Mouse (Mus musculus) urinary bladder, postnatal 14 days (tissue): ENCODE measurements around the gene Mdm2.
"Not testable (repeated sequence)": the region's sequence is repeated elsewhere in the genome, so short reads cannot be mapped to it uniquely, and the experiment has no call there.

Experiments
- DNase-seq: peaks from one replicate; pipeline ENCODE4 v3.0.0; 2021; ENCODE audit warnings: low spot score

Gene Mdm2

GRCm38 (mm10) chr10:117732184-117732583, 21.6 kb upstream of the Mdm2 start:
- DNase-seq = no peak

GRCm38 (mm10) chr10:117731244-117732101, 20.9 kb upstream of the Mdm2 start:
- peak; percentile 69 for DNase-seq

- no peak for DNase-seq
Measured at GRCm38 (mm10) chr10:117730637-117731203, 20.2 kb upstream of the Mdm2 start.

- DNase-seq = no peak
Measured at GRCm38 (mm10) chr10:117730140-117730539, 19.6 kb upstream of the Mdm2 start.

DNA sequence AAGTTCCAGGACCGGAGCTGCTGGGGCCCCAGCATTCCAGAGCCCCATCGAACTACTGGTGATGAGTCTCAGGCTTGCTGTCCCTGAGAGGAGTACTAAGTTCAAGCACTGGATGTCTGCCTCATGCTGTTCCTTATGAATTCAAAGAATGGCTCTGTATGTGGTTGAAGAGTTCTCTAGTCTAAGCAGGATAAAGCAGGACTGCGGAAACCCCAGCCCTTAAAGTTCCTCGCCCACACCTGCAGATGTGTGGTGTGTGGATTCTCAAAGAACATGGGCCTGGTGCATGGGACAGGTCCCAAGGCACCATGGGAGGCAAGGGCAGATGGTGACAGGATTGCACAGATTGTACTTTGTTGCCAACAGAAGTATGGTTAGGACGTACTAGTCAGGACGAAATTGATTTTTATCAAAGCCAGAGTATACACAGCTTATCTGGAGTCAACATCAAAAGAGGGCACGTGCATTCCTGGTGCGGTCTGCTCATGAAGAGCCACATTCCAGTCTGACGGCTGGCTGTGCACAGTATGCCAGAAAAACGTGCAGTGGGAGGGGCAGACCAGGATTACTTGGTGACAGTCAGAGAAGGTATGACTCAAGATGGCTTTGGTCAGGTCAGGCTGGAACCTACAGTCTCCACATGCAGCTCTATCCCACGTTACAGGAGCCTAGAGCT, 18.7 kb upstream of the Mdm2 start:
- DNase-seq = peak; percentile 80

- DNase-seq = no peak
Measured at GRCm38 (mm10) chr10:117728574-117728973, 18.0 kb upstream of the Mdm2 start.

- no peak for DNase-seq
Measured at GRCm38 (mm10) chr10:117727518-117728110, 17.1 kb upstream of the Mdm2 start.

- DNase-seq = no peak
Measured at GRCm38 (mm10) chr10:117726888-117727385, 16.4 kb upstream of the Mdm2 start.

DNA sequence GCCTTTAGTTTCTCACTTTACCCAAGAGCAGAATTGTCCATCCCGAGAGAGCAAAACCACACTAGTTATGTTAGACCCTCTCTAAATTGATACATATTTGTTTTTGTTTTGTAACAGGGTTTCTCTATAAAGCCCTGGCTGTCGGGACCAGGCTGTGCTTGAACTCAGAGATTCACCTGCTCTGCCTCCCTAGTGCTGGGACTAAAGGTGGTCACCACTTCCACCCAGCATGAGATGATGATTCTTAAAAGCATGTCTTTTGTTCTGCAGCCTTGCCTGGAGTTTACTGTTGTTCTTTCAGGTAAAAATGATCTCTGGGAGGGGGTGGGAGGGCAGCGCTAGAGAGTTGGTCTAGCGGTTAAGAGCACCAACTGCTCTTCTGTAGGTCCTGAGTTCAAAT, 15.8 kb upstream of the Mdm2 start:
- DNase-seq = no peak

DNA sequence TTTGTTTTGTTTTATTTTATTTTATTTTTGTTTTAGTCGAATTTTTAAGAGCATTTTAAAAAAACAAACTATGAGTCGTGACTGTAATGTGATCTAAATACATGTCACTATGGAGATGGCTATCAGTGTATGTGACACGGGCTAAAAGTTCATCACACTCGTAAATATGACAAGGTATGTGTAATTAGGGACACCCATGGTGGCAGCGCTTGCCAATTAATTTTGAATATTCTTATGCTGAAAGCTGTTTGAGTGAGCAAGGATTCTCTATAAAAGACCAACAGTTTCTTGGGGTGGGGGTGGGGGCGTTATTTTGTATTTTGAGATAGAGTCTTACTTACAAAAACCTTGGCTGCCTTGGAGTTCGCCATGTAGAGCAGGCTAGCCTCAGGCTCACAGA, 15.1 kb upstream of the Mdm2 start:
- DNase-seq = no peak

DNA sequence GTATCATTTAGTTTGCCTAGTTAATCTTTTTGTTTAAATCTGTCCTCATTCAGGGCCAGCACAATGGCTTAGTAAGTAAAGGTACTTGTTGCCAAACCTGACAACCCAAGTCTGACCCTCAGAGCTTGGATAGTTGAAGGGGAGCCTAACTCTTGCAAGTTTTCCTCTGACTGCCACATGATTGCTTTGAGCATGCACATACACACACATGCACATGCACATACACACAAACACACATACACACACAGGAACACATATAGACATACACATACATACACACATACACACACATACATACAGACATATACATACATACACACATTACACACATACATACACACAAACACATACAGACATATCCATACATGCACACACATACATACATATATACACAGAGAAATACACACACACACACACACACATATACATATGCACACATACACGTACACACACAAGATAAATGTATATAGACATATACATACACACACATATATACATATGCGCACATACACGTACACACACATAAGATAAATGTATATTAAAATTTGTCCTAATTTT, 14.3 kb upstream of the Mdm2 start:
- DNase-seq = no peak

DNA sequence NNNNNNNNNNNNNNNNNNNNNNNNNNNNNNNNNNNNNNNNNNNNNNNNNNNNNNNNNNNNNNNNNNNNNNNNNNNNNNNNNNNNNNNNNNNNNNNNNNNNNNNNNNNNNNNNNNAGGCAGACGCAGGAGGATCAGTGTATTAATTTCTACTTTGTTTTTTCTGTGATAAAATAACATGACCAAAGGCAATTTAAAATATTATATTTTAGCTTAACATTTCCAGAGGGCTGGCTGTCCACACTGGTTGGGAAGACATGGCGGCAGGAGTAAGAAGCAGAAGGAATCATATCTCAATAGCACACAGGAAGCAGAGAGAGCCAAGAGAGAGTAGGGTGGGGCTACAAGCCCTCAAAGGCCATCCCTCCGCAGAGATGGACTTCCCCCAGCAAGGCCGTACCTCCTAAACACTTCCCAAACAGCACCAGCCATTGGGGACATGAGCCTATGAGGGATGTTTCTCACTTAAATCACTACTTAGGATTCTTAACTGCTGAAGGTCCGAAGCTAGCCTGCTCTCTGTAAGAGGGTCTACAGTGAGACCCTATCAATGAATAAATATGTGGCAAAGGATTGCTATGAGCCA, 13.7 kb upstream of the Mdm2 start:
- DNase-seq = no peak

DNA sequence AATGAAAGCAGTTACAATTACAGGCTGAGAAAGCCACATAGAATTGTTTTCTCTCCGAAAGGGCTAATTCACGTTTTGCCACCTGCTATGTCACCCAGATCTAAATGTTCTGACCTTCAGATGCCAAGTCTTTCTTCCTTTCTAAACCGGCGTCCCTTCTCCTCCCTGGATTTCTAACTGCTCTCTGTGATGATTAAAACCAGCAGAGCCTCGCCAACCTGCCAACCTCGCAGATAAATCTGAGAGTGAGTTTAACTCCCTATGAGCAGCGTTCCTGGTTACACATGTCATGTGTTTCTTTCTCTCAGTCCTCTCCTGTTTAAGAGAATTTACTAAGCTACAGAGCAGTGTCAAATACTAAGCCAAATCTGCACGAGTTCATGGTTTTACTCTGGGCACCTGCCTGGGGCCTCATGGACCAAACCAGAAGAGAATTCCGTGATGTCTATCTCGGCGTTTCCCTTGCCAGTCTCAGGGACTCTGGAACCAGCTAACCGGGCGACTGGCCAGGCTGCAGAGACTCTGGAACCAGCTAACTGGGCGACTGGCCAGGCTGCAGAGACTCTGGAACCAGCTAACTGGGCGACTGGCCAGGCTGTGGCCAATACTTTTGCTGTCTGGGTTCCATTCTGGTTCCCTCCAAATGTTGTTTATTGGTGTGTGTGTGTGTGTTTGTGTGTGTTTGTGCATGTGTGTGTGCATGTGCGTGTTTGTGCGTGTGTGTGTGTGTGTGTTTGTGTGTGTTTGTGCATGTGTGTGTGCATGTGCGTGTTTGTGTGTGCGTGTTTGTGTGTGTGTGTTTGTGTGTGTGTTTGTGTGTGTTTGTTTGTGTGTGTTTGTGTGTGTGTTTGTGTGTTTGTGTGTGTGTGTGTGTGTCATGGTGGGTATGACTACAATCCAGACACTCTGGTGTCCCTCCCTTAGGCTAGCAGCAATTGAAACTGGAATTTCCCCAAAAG, 7.9 kb upstream of the Mdm2 start:
- DNase-seq = peak; percentile 37

DNA sequence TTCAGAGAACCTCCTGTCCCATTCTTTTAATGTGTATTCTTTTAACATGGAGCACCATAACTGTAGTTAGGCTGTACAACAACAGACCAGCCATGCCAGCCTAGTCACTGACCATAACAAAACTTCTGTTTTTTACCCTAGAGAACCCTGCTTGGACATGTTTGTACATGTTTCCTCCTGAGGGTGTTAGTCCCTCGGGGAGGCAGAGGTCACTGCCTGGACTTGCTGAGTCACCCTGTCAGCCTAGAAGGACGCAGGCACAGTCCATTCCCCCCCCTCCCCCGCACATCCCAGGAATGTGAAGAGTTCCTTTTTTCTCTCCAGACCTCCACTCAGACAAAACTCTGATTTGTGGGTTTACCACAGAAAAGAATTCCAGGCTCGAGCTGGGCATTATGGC, 7.0 kb upstream of the Mdm2 start:
- peak; percentile 64 for DNase-seq

- no peak for DNase-seq
Measured at GRCm38 (mm10) chr10:117716686-117717085, 6.1 kb upstream of the Mdm2 start.

- DNase-seq = not testable (repeated sequence)
Measured at GRCm38 (mm10) chr10:117715654-117716053, 5.1 kb upstream of the Mdm2 start.

DNA sequence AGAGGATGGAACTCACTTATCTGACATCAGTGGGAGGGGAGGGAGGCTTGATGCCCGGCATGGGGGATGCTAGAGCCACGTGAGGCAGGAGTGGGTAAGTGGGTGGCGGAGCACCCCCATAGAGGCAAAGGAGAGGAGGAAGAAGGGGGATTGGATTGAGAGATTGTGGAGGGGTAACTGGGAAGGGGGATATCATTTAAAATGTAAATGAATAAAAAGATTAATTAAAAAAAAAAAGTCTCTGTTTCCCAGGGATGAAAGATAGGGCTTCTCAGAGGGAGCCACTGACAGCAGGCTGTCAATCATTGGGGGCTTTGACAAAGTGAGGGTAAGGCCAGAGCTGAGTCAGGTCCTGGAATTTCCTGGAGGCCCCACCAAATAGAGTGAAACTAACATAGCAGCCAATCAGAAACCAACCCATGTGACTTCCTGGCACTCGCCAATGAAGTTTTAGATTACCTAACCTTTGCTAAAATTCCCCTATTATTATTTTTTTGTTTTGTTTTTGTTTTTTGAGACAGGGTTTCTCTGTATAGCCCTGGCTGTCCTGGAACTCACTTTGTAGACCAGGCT, 4.5 kb upstream of the Mdm2 start:
- no peak for DNase-seq

- DNase-seq = no peak
Measured at GRCm38 (mm10) chr10:117714048-117714545, 3.5 kb upstream of the Mdm2 start.

DNA sequence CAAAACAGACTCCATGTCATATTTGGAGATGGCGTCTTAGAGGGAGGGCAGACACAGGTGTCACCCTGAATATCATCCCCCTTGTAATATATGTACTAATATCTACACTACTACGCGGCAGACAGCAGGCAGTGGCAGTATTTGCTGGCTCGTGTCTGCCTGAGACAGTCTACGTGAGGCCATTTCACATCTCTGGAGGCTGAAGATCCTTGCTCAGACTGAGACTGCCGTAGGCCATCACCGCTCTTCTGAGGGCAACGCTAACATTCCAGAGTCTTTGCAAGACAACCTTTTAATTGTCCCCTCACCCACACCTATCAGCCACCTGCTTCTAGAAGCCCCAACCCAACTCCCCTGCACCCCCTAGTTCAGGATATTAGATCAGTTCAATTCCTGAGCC, 2.9 kb upstream of the Mdm2 start:
- DNase-seq = no peak

DNA sequence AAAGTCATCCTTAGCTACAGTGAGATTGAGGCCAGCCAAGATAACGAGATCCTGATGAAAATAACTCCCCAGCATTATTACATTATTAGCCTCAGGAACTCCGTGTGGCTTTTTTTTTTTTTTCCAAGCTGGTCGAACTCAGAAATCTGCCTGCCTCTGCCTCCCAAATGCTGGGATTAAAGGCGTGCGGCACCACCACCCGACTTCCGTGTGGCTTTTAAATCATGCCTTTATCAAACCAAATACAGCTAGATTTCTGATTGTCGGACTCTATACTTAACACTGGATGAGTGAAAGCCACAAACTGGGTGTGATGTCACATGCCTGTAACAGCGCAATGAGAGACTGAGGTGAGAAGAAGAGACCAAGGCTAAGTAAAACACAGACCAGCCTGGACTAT, 2.3 kb upstream of the Mdm2 start:
- no peak for DNase-seq
